Mouse (Mus musculus) hindbrain, embryonic 11.5 days (tissue): ENCODE measurements around the gene Slit3. TPM values are rescaled to one million over a fixed set of nuclear protein-coding genes. Genes with fewer than 3 reads are reported as not detected.

Source experiments
- ATAC-seq: fragments of 200-750 bp; cut with Nextera tagmentation; 2 replicates; pipeline ENCODE4 v1.8.0; 2017; ENCODE audit warnings: mild to moderate bottlenecking, moderate TSS enrichment, moderate library complexity; ENCODE audit not compliant: low FRiP score
- DNase-seq: peaks from one replicate; pipeline ENCODE4 v3.0.0-alpha.2; 2015; ENCODE audit warnings: low spot score
- H3K27ac ChIP-seq: fragments of 300-500 bp; sonication (generic); 2 replicates; pipeline ENCODE4 v1.5.1; 2014; ENCODE audit warnings: mild to moderate bottlenecking, low read depth, low read length
- H3K27me3 ChIP-seq: fragments of 300-500 bp; sonication (generic); 2 replicates; pipeline ENCODE4 v1.6.1; 2014; ENCODE audit warnings: mild to moderate bottlenecking, low read length, moderate library complexity, mixed read lengths; ENCODE audit not compliant: control insufficient read depth, insufficient read depth
- H3K36me3 ChIP-seq: fragments of 300-500 bp; sonication (generic); 2 replicates; pipeline ENCODE4 v1.6.1; 2014; ENCODE audit warnings: mild to moderate bottlenecking, low read length, moderate library complexity, mixed read lengths; ENCODE audit not compliant: control insufficient read depth, insufficient read depth
- H3K4me1 ChIP-seq: fragments of 300-500 bp; sonication (generic); replicated peaks from 2 replicates; pipeline ENCODE4 v1.6.1; 2014; ENCODE audit warnings: low read length, mixed read lengths; ENCODE audit not compliant: control insufficient read depth, insufficient read depth
- H3K4me2 ChIP-seq: fragments of 300-500 bp; sonication (generic); replicated peaks from 2 replicates; pipeline ENCODE4 v1.6.1; 2014; ENCODE audit warnings: mild to moderate bottlenecking, low read depth, low read length
- H3K4me3 ChIP-seq: fragments of 300-500 bp; sonication (generic); 2 replicates; pipeline ENCODE4 v1.5.1; 2014; ENCODE audit warnings: low read depth, low read length
- H3K9ac ChIP-seq: fragments of 300-500 bp; sonication (generic); 2 replicates; pipeline ENCODE4 v1.6.1; 2014; ENCODE audit warnings: low read depth, low read length
- H3K9me3 ChIP-seq: fragments of 300-500 bp; sonication (generic); 2 replicates; pipeline ENCODE4 v1.6.1; 2016; ENCODE audit warnings: low read length; ENCODE audit not compliant: control insufficient read depth
- WGBS: fragments of 180-500 bp; shearing (Covaris S2); extraction: QIAGEN DNeasy Blood & Tissue Kit; methylation state at CpG from one replicate; pipeline ENCODE4 v1.1.7; 2014; 5-methylcytosine and 5-hydroxymethylcytosine counted together
- polyA plus RNA-seq: library from polyadenylated mRNA; unstranded; fragments of >200 nt; fragmentation: Nextera tagmentation; extraction: Ambion mirVana; gene quantifications from 2 replicates; pipeline ENCODE4 v1.2.1, GENCODE M21; 2014

Gene Slit3
- 22.4 and 39.3 TPM in 2 replicates for polyA plus RNA-seq

DNA sequence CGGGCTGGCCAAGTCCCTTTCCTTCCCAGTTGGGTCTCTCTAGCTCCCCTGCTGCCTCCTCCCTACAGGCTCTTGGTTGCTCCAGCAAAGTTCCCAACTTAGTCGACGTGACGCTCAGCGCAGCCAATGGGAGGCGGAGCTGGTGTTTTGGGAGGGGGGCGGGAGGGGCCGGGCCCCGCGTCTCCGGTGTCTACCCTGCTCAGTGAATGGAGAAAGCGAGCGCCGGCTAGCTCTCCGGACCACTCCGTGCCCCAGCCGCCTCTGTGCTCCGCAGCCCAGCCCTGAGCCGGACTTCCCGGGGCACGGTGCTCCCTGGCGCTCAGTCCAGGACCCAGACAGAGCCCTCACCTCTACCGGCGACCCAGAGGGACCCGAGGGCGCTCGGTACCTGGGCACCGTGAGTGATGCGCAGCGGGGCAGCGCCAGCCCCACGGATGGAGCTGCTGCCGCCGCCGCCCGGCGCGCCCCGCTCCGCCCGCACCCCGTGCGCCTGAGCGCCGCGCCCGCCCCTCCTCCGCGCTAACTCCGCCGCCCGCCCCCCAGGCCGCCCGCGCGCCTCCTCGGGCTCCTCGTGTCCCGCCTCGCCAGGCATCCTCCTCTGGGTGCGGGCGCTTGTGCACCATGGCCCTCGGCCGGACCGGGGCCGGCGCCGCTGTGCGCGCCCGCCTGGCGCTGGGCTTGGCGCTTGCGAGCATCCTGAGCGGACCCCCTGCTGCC is at the start of gene Slit3:
Gene Slit3 (plus strand): TSS at position 331 of the 717 bp plus-strand sequence.
- H3K4me1 ChIP-seq: peaks cover 6% of the 10 kb centered on the region; the same call in 1 of the 2 replicates
- under 1% methylated on average over 68 of the region's 75 CpGs for WGBS

DNA sequence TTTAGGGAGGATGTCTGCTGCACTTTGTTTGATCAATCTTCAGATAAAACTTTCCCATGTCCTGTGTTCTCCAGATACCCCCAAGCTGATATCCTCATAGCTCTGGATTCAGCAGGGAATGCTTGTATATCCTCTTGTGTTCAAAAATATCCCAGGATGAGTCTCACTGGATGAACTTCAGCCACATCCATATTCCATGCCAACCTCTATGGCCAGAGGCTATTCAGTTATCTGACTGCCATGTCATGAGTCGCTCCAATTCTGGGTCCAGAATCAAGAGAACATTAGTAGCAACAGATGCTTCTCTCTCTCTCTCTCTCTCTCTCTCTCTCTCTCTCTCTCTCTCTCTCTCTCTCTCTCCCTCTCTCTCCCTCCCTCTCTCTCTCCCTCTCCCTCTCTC is 49.6 kb upstream of the Slit3 start:
- ATAC-seq (no peak), DNase-seq (no peak)
- H3K4me2 ChIP-seq: no peak overlapping the region
- no peak overlapping the region for H3K27ac ChIP-seq
- no peaks in the 10 kb centered on the region for H3K4me1 ChIP-seq
- H3K36me3 ChIP-seq: no peaks in the 10 kb centered on the region
- H3K9me3 ChIP-seq: no peaks in the 10 kb centered on the region
- 92% methylated on average over 1 of the region's 1 CpGs for WGBS
- H3K4me3 ChIP-seq: no peak overlapping the region
- no peaks in the 10 kb centered on the region for H3K27me3 ChIP-seq
- no peak overlapping the region for H3K9ac ChIP-seq

More for the DNA sequence above, at the start of gene Slit3:
- Histone ChIP-seq H3K9me3 (no peaks in the 10 kb centered on the region), H3K9ac (peak within 1 kb of the TSS; percentile 65), H3K4me2 (peak within 1 kb of the TSS; percentile 99), H3K36me3 (no peaks in the 10 kb centered on the region), H3K27me3 (peaks cover 26% of the 10 kb centered on the region), H3K27ac (peak within 1 kb of the TSS; percentile 42; the same call in 1 of the 2 replicates), H3K4me3 (peak within 1 kb of the TSS; percentile 66)
- DNase-seq (peak; percentile 70), ATAC-seq (peak; percentile 79)

GRCm38 (mm10) chr11:35075411-35075810 is 45.6 kb upstream of the Slit3 start:
- ATAC-seq (no peak), DNase-seq (no peak)
- H3K36me3 ChIP-seq: no peaks in the 10 kb centered on the region
- H3K27ac ChIP-seq: no peak overlapping the region
- no peak overlapping the region for H3K4me3 ChIP-seq
- no peak overlapping the region for H3K4me2 ChIP-seq
- H3K27me3 ChIP-seq: no peaks in the 10 kb centered on the region
- H3K9ac ChIP-seq: no peak overlapping the region
- WGBS: 95% methylated on average over 7 of the region's 7 CpGs
- H3K9me3 ChIP-seq: no peaks in the 10 kb centered on the region
- H3K4me1 ChIP-seq: no peaks in the 10 kb centered on the region

GRCm38 (mm10) chr11:35080451-35081125 is 40.4 kb upstream of the Slit3 start:
- Histone ChIP-seq H3K27me3 (no peaks in the 10 kb centered on the region), H3K9ac (no peak overlapping the region), H3K4me3 (no peak overlapping the region), H3K4me1 (no peaks in the 10 kb centered on the region; the same call in 1 of the 2 replicates), H3K36me3 (no peaks in the 10 kb centered on the region), H3K4me2 (no peak overlapping the region), H3K9me3 (no peaks in the 10 kb centered on the region), H3K27ac (0 out of 2 replicates have a peak overlapping the region, but pooled peaks have one; percentile 4)
- ATAC-seq: 0 out of 2 replicates have a peak, but pooled peaks have one; percentile 33
- WGBS: 40% methylated on average over 8 of the region's 8 CpGs
- no peak for DNase-seq

- no peak overlapping the region for H3K9ac ChIP-seq
- H3K9me3 ChIP-seq: no peaks in the 10 kb centered on the region
- H3K4me2 ChIP-seq: no peak overlapping the region
- no peak for DNase-seq
- H3K27ac ChIP-seq: no peak overlapping the region
- H3K4me3 ChIP-seq: no peak overlapping the region
- H3K36me3 ChIP-seq: no peaks in the 10 kb centered on the region
- ATAC-seq: no peak
- no peaks in the 10 kb centered on the region for H3K27me3 ChIP-seq
- no peaks in the 10 kb centered on the region; the same call in 1 of the 2 replicates for H3K4me1 ChIP-seq
- 96% methylated on average over 3 of the region's 3 CpGs for WGBS
Observed at GRCm38 (mm10) chr11:35082297-35082696, 38.7 kb upstream of the Slit3 start.

DNA sequence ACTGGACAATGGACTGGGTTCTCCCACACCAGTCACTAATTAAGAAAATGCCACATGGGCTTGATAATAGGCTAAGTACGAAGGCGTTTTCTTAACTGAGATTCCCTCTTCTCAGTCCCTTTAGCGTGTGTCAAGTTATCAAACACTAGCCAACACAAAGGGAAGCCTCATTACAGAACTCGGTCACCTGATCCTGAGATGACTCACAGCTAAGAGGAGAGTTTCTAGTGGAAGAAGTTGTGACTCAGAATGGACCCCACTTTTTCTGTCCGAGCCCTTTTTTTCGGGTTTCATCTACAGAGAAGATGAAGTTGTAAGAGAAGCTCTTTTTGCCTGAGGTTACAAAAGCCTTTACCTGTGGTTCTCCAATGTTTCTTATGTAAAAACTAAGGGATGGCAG is 38.0 kb upstream of the Slit3 start:
- no peak overlapping the region for H3K4me3 ChIP-seq
- no peaks in the 10 kb centered on the region; the same call in 1 of the 2 replicates for H3K4me1 ChIP-seq
- H3K9ac ChIP-seq: no peak overlapping the region
- H3K36me3 ChIP-seq: no peaks in the 10 kb centered on the region
- ATAC-seq (no peak), DNase-seq (no peak)
- no peaks in the 10 kb centered on the region for H3K9me3 ChIP-seq
- H3K4me2 ChIP-seq: no peak overlapping the region
- H3K27ac ChIP-seq: no peak overlapping the region
- WGBS: 72% methylated on average over 6 of the region's 6 CpGs
- H3K27me3 ChIP-seq: no peaks in the 10 kb centered on the region

DNA sequence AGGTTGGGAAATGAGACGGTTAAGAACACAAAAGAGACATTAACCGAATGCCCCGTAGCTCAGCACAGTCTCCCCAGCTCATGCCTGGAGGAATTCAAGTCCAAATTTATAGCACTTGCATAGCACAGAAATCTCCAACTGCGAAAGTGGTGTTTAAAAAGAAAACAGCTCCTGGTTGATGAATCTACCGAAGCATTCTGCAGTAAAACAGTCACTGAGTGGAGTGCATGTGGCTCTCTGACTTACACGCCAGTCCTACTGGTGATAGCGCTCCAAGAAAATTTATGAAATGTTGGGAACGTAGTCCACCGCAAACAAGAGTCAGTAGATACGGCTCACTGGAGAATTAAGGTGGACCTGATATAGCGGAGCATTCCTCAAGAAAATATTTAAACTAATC is 35.7 kb upstream of the Slit3 start:
- H3K9ac ChIP-seq: no peak overlapping the region
- DNase-seq: no peak
- no peak overlapping the region for H3K4me3 ChIP-seq
- H3K9me3 ChIP-seq: no peaks in the 10 kb centered on the region
- H3K27me3 ChIP-seq: no peaks in the 10 kb centered on the region
- H3K4me1 ChIP-seq: no peaks in the 10 kb centered on the region; the same call in 1 of the 2 replicates
- WGBS: 87% methylated on average over 11 of the region's 11 CpGs
- no peak for ATAC-seq
- H3K27ac ChIP-seq: no peak overlapping the region; the same call in 1 of the 2 replicates
- no peaks in the 10 kb centered on the region for H3K36me3 ChIP-seq
- H3K4me2 ChIP-seq: no peak overlapping the region

- no peak for DNase-seq
- Histone ChIP-seq H3K9me3 (no peaks in the 10 kb centered on the region), H3K36me3 (no peaks in the 10 kb centered on the region), H3K9ac (no peak overlapping the region), H3K4me2 (no peak overlapping the region), H3K27ac (no peak overlapping the region), H3K4me1 (no peaks in the 10 kb centered on the region; the same call in 1 of the 2 replicates), H3K27me3 (no peaks in the 10 kb centered on the region), H3K4me3 (no peak overlapping the region)
- no peak for ATAC-seq
- 54% methylated on average over 5 of the region's 5 CpGs for WGBS
Observed at GRCm38 (mm10) chr11:35086029-35086428, 35.0 kb upstream of the Slit3 start.
